Mouse (Mus musculus) thymus, postnatal 36 days (tissue): ENCODE measurements at regions not wholly inside any gene's neighbourhood (a gene's known extent, or its start where the extent isn't known, plus 50 kb on each side); places are given as distances from the start of the nearest gene placed in this dataset.

ENCODE experiments used
- DNase-seq, 2 experiments: peaks; one replicate each; pipeline ENCODE4 v3.0.0; 2022; ENCODE audit warnings: mixed read lengths in 2 of 2

GRCm38 (mm10) chr3:8001027-8001426, 1380.8 kb upstream of the 1700008P02Rik start:
- no peak for DNase-seq

GRCm38 (mm10) chr3:7992322-7992721, 1372.1 kb upstream of the 1700008P02Rik start:
- no peak for DNase-seq

- no peak for DNase-seq
Measured at GRCm38 (mm10) chr3:7973287-7973686, 1353.0 kb upstream of the 1700008P02Rik start.

GRCm38 (mm10) chr3:7953911-7954310, 1333.7 kb upstream of the 1700008P02Rik start:
- no peak for DNase-seq

GRCm38 (mm10) chr3:7943646-7944381, 1323.6 kb upstream of the 1700008P02Rik start:
- no peak for DNase-seq
